Mouse (Mus musculus) MEL (cell line): ENCODE results near the gene Il4ra. TPM values are rescaled to one million over a fixed set of nuclear protein-coding genes. Genes with fewer than 3 reads are reported as not detected.

Source experiments
- DNase-seq: peaks from one replicate; pipeline ENCODE4 v3.0.0; 2011; ENCODE audit warnings: low read depth, low spot score
- H3K27ac ChIP-seq: 2 replicates; pipeline ENCODE4 v1.5.1; 2012; ENCODE audit warnings: low read depth, mild to moderate bottlenecking, control low read depth, low read length, moderate library complexity; ENCODE audit not compliant: control insufficient read depth
- H3K27me3 ChIP-seq, 2 experiments: fragments of 150-350 bp in 1 of 2; sonication (generic) in 1 of 2; 2 replicates each; pipeline ENCODE4 v1.6.1; 2012; ENCODE audit warnings: low read length in 2 of 2, mild to moderate bottlenecking in 2 of 2, improper control_type of control experiment in 1 of 2, moderate library complexity in 1 of 2; ENCODE audit not compliant: insufficient read depth in 2 of 2, control insufficient read depth in 1 of 2
- H3K36me3 ChIP-seq, 2 experiments: 2 replicates each; pipeline ENCODE4 v1.6.1; 2012 to 2014; ENCODE audit warnings: low read length in 2 of 2, improper control_type of control experiment in 1 of 2, inconsistent platforms in 1 of 2, mild to moderate bottlenecking in 1 of 2; ENCODE audit not compliant: insufficient read depth in 2 of 2, control insufficient read depth in 1 of 2
- H3K4me1 ChIP-seq, 2 experiments: fragments of 150-350 bp in 1 of 2; sonication (generic) in 1 of 2; 2 replicates each; pipeline ENCODE4 v1.6.1; 2012; ENCODE audit warnings: low read length in 2 of 2, improper control_type of control experiment in 1 of 2, mild to moderate bottlenecking in 1 of 2; ENCODE audit not compliant: insufficient read depth in 2 of 2, control insufficient read depth in 1 of 2
- H3K4me3 ChIP-seq, 2 experiments: fragments of 150-350 bp in 1 of 2; sonication (generic) in 1 of 2; 2 replicates each; pipeline ENCODE4 v1.5.1; 2012; ENCODE audit warnings: low read depth in 2 of 2, low read length in 2 of 2, mild to moderate bottlenecking in 2 of 2, moderate library complexity in 2 of 2, control low read depth in 1 of 2, improper control_type of control experiment in 1 of 2; ENCODE audit not compliant: control insufficient read depth in 1 of 2, insufficient read depth in 1 of 2
- H3K79me2 ChIP-seq: 2 replicates; pipeline ENCODE4 v1.6.1; 2012; ENCODE audit warnings: mild to moderate bottlenecking, low read length, moderate library complexity; ENCODE audit not compliant: control insufficient read depth, poor library complexity, insufficient read depth
- H3K9ac ChIP-seq: 2 replicates; pipeline ENCODE4 v1.6.1; 2012; ENCODE audit warnings: low read depth, mild to moderate bottlenecking, control low read depth, low read length, moderate library complexity; ENCODE audit not compliant: control insufficient read depth, poor library complexity, severe bottlenecking
- H3K9me3 ChIP-seq: fragments of 150-350 bp; sonication (generic); replicated peaks from 2 replicates; pipeline ENCODE4 v1.6.1; 2012; ENCODE audit warnings: mild to moderate bottlenecking, low read length, improper control_type of control experiment, moderate library complexity; ENCODE audit not compliant: insufficient read depth
- BHLHE40 ChIP-seq: IDR thresholded peaks from 2 replicates; pipeline ENCODE4 v1.6.1; 2012; ENCODE audit warnings: low read depth, mild to moderate bottlenecking, inconsistent platforms, low read length, improper control_type of control experiment, borderline replicate concordance
- CHD1 ChIP-seq: IDR thresholded peaks from 2 replicates; pipeline ENCODE4 v1.6.1; 2012; ENCODE audit warnings: low read depth, mild to moderate bottlenecking, inconsistent platforms, low read length, improper control_type of control experiment
- CHD2 ChIP-seq: IDR thresholded peaks from 2 replicates; pipeline ENCODE4 v1.6.1; 2011; ENCODE audit warnings: low read length, improper control_type of control experiment
- CTCF ChIP-seq, 3 experiments: IDR thresholded peaks in 2 of 3; conservative IDR thresholded peaks in 1 of 3; 2 replicates each; pipeline ENCODE4 v1.5.1; 2011 to 2012; ENCODE audit warnings: low read length in 3 of 3, low read depth in 2 of 3, mild to moderate bottlenecking in 2 of 3, improper control_type of control experiment in 1 of 3, inconsistent platforms in 1 of 3, mixed read lengths in 1 of 3, moderate library complexity in 1 of 3; ENCODE audit not compliant: control insufficient read depth in 1 of 3, insufficient read depth in 1 of 3, poor library complexity in 1 of 3, severe bottlenecking in 1 of 3
- E2F4 ChIP-seq: IDR thresholded peaks from 2 replicates; pipeline ENCODE4 v1.6.1; 2011; ENCODE audit warnings: low read depth, low read length, improper control_type of control experiment, borderline replicate concordance
- ELF1 ChIP-seq: IDR thresholded peaks from 2 replicates; pipeline ENCODE4 v1.6.1; 2014; ENCODE audit warnings: low read depth, mild to moderate bottlenecking, inconsistent platforms, low read length, improper control_type of control experiment, moderate library complexity
- ETS1 ChIP-seq: IDR thresholded peaks from 2 replicates; pipeline ENCODE4 v1.6.1; 2012; ENCODE audit warnings: low read depth, mild to moderate bottlenecking, inconsistent platforms, low read length, improper control_type of control experiment, moderate library complexity
- GABPA ChIP-seq: IDR thresholded peaks from 2 replicates; pipeline ENCODE4 v1.6.1; 2012; ENCODE audit warnings: low read depth, mild to moderate bottlenecking, inconsistent platforms, low read length, improper control_type of control experiment, moderate library complexity
- GATA1 ChIP-seq: IDR thresholded peaks from 2 replicates; pipeline ENCODE4 v1.6.1; 2011; ENCODE audit warnings: low read depth, low read length, improper control_type of control experiment
- HCFC1 ChIP-seq: IDR thresholded peaks from 2 replicates; pipeline ENCODE4 v1.6.1; 2012; ENCODE audit warnings: low read depth, mild to moderate bottlenecking, inconsistent platforms, low read length, improper control_type of control experiment, moderate library complexity
- KAT2A ChIP-seq: conservative IDR thresholded peaks from 2 replicates; pipeline ENCODE4 v1.6.1; 2012; ENCODE audit warnings: low read depth, low read length, improper control_type of control experiment, inconsistent platforms
- MAZ ChIP-seq: IDR thresholded peaks from 2 replicates; pipeline ENCODE4 v1.6.1; 2012; ENCODE audit warnings: low read depth, mild to moderate bottlenecking, inconsistent platforms, low read length, improper control_type of control experiment
- MEF2A ChIP-seq: IDR thresholded peaks from 2 replicates; pipeline ENCODE4 v1.6.1; 2014; ENCODE audit warnings: low read depth, mild to moderate bottlenecking, inconsistent platforms, low read length, improper control_type of control experiment; ENCODE audit not compliant: poor library complexity, insufficient replicate concordance, severe bottlenecking; ENCODE audit errors: extremely low read depth
- MXI1 ChIP-seq: IDR thresholded peaks from 2 replicates; pipeline ENCODE4 v1.6.1; 2011; ENCODE audit warnings: mild to moderate bottlenecking, low read depth, low read length, improper control_type of control experiment
- MYB ChIP-seq: IDR thresholded peaks from 2 replicates; pipeline ENCODE4 v1.6.1; 2011; ENCODE audit warnings: mild to moderate bottlenecking, low read depth, low read length, improper control_type of control experiment
- MYC ChIP-seq: IDR thresholded peaks from 2 replicates; pipeline ENCODE4 v1.6.1; 2011; ENCODE audit warnings: low read depth, mild to moderate bottlenecking, low read length, improper control_type of control experiment, moderate library complexity
- NRF1 ChIP-seq: IDR thresholded peaks from 2 replicates; pipeline ENCODE4 v1.6.1; 2014; ENCODE audit warnings: low read depth, mild to moderate bottlenecking, inconsistent platforms, low read length, improper control_type of control experiment, moderate library complexity; ENCODE audit not compliant: poor library complexity, insufficient read depth, severe bottlenecking
- POLR2AphosphoS2 ChIP-seq: IDR thresholded peaks from 2 replicates; pipeline ENCODE4 v1.6.1; 2011; ENCODE audit warnings: low read length, improper control_type of control experiment
- POLR2AphosphoS5 ChIP-seq: IDR thresholded peaks from 2 replicates; pipeline ENCODE4 v1.6.1; 2012; ENCODE audit warnings: low read depth, borderline replicate concordance, mild to moderate bottlenecking, inconsistent platforms, low read length, moderate library complexity, mixed read lengths
- RAD21 ChIP-seq: IDR thresholded peaks from 2 replicates; pipeline ENCODE4 v1.6.1; 2011; ENCODE audit warnings: mild to moderate bottlenecking, low read depth, low read length, improper control_type of control experiment
- RCOR1 ChIP-seq: IDR thresholded peaks from 2 replicates; pipeline ENCODE4 v1.6.1; 2012; ENCODE audit warnings: low read depth, mild to moderate bottlenecking, inconsistent platforms, low read length, improper control_type of control experiment
- SIN3A ChIP-seq: IDR thresholded peaks from 2 replicates; pipeline ENCODE4 v1.6.1; 2012; ENCODE audit warnings: low read length, improper control_type of control experiment, inconsistent platforms
- SMC3 ChIP-seq: IDR thresholded peaks from 2 replicates; pipeline ENCODE4 v1.6.1; 2011; ENCODE audit warnings: low read depth, low read length, improper control_type of control experiment
- TAL1 ChIP-seq: IDR thresholded peaks from 2 replicates; pipeline ENCODE4 v1.6.1; 2012; ENCODE audit warnings: mild to moderate bottlenecking, inconsistent platforms, low read length, moderate library complexity, mixed read lengths
- TBP ChIP-seq: IDR thresholded peaks from 2 replicates; pipeline ENCODE4 v1.8.0; 2011; ENCODE audit warnings: low read depth, low read length, improper control_type of control experiment
- TCF12 ChIP-seq: IDR thresholded peaks from 2 replicates; pipeline ENCODE4 v1.6.1; 2014; ENCODE audit warnings: low read depth, mild to moderate bottlenecking, inconsistent platforms, low read length, improper control_type of control experiment, moderate library complexity
- UBTF ChIP-seq: IDR thresholded peaks from 2 replicates; pipeline ENCODE4 v1.6.1; 2012; ENCODE audit warnings: low read depth, mild to moderate bottlenecking, inconsistent platforms, low read length, improper control_type of control experiment, moderate library complexity, borderline replicate concordance; ENCODE audit not compliant: insufficient read depth
- USF1 ChIP-seq: IDR thresholded peaks from 2 replicates; pipeline ENCODE4 v1.6.1; 2014; ENCODE audit warnings: low read depth, mild to moderate bottlenecking, inconsistent platforms, low read length, improper control_type of control experiment, moderate library complexity
- ZC3H11A ChIP-seq: IDR thresholded peaks from 2 replicates; pipeline ENCODE4 v1.6.1; 2012; ENCODE audit warnings: low read depth, mild to moderate bottlenecking, inconsistent platforms, low read length, improper control_type of control experiment
- ZKSCAN1 ChIP-seq: IDR thresholded peaks from 2 replicates; pipeline ENCODE4 v1.6.1; 2012; ENCODE audit warnings: low read depth, mild to moderate bottlenecking, inconsistent platforms, low read length, improper control_type of control experiment, moderate library complexity
- ZMIZ1 ChIP-seq: IDR thresholded peaks from 2 replicates; pipeline ENCODE4 v1.6.1; 2012; ENCODE audit warnings: low read depth, mild to moderate bottlenecking, inconsistent platforms, low read length, improper control_type of control experiment, moderate library complexity
- ZNF384 ChIP-seq: IDR thresholded peaks from 2 replicates; pipeline ENCODE4 v1.6.1; 2012; ENCODE audit warnings: low read depth, mild to moderate bottlenecking, inconsistent platforms, low read length, improper control_type of control experiment
- polyA plus RNA-seq, 2 experiments: library from polyadenylated mRNA; stranded (reverse) in 1 of 2; unstranded in 1 of 2; fragments of >175 nt in 1 of 2; fragments of >200 nt in 1 of 2; gene quantifications; 2 replicates each; pipeline versions ENCODE4 v1.2.1 to v1.2.4; 2012; ENCODE audit warnings: low replicate concordance in 2 of 2, low read depth in 1 of 2; ENCODE audit not compliant: insufficient read length in 2 of 2, insufficient read depth in 1 of 2, missing spikeins in 1 of 2
- total RNA-seq: library from RNA; depleted of rRNA; stranded (reverse); fragments of 300-350 nt; gene quantifications from 2 replicates; pipeline ENCODE4 v1.2.3, GENCODE M21; 2012

Il4ra gene
- total and polyA plus RNA-seq, 3 experiments, result 3.6 to 5.0 TPM; not detected in 1

GRCm38 (mm10) chr7:125519715-125520114 is 32.2 kb upstream of the Il4ra start:
- Histone ChIP-seq H3K27me3 (no peaks in the 10 kb centered on the region), H3K9me3 (no peaks in the 10 kb centered on the region), H3K36me3 (peaks cover 0 to 42% of the 10 kb centered on the region in 2 experiments; a peak in 2 of 4 replicates), H3K4me1 (peaks cover 19 to 45% of the 10 kb centered on the region in 2 experiments), H3K27ac (no peak overlapping the region), H3K9ac (no peak overlapping the region), H3K79me2 (no peaks in the 10 kb centered on the region), H3K4me3 (no peak overlapping the region)
- TF ChIP-seq MYB, result no peak
- no peak for TF ChIP-seq MXI1
- no peak for TF ChIP-seq USF1
- no peak for DNase-seq

GRCm38 (mm10) chr7:125523051-125523450 is 28.9 kb upstream of the Il4ra start:
- Histone ChIP-seq H3K79me2 (no peaks in the 10 kb centered on the region), H3K36me3 (peaks cover 0 to 17% of the 10 kb centered on the region in 2 experiments; a peak in 2 of 4 replicates), H3K4me3 (peak overlapping the region in 1 of 2 experiments; percentile 43; a peak in 3 of 4 replicates), H3K27ac (no peak overlapping the region), H3K9ac (no peak overlapping the region), H3K9me3 (no peaks in the 10 kb centered on the region), H3K4me1 (peaks cover 4 to 19% of the 10 kb centered on the region in 2 experiments; a peak in 3 of 4 replicates), H3K27me3 (no peaks in the 10 kb centered on the region)
- peak; percentile 54 for DNase-seq
- TF ChIP-seq NRF1 (no peak), USF1 (no peak), GABPA (no peak), SIN3A (no peak), HCFC1 (no peak), RCOR1 (no peak), KAT2A (no peak), MAZ (no peak), ETS1 (peak; percentile 79), TBP (no peak), RAD21 (no peak), POLR2AphosphoS2 (no peak), SMC3 (no peak), ZNF384 (no peak), BHLHE40 (no peak), CHD1 (no peak), MXI1 (no peak), TAL1 (peak; percentile 35), ZC3H11A (no peak), E2F4 (no peak), ZKSCAN1 (no peak), POLR2AphosphoS5 (no peak), ELF1 (no peak), ZMIZ1 (no peak), UBTF (no peak), CHD2 (no peak), MYC (no peak), CTCF (IDR thresholded peaks at IDR 0.05 in 2 of 3, conservative IDR thresholded peaks at IDR 0.05 in 1 of 3; ENCODE audit: control insufficient read depth in 1 of 3, insufficient read depth in 1 of 3, low read depth in 2 of 3, low read length in 3 of 3, poor library complexity in 1 of 3, severe bottlenecking in 1 of 3) (no peak), TCF12 (peak; percentile 61), MEF2A (no peak), GATA1 (peak; percentile 70), MYB (no peak)
